Mouse (Mus musculus): ENCODE measurements around the gene Cklf.

GRCm38 (mm10) chr8:104304962-104305361 lies 54.3 kb downstream of the Cklf start:
- TF ChIP-seq EP300 (IDR thresholded peaks at IDR 0.05; ENCODE audit: low read depth) (no peak), CTCF (IDR thresholded peaks at IDR 0.05; ENCODE audit: low read depth) (no peak)

Measured in heart, postnatal 0 days (tissue).